Mouse (Mus musculus): ENCODE results near the gene Commd1. TPM values are rescaled to one million over a fixed set of nuclear protein-coding genes. Genes with fewer than 3 reads are reported as not detected.

Gene Commd1
- total RNA-seq (2023), result 34.9 to 46.7 TPM (median 41.6 TPM) in 4 replicates

GRCm38 (mm10) chr11:22981984-22982757 lies at the start of gene Commd1, which contains the start of gene Gm28048:
Gene Commd1 (minus strand): TSS chr11:22982382.
Gene Gm28048 (minus strand): TSS chr11:22982090.

GRCm38 (mm10) chr11:23007481-23008180 lies 25.4 kb upstream of the Commd1 start, which contains the start of gene Fam161a:
Gene Fam161a (plus strand): TSS chr11:23007531.

GRCm38 (mm10) chr11:22990393-22991126 lies 8.4 kb upstream of the Commd1 start, which contains the start of gene Cct4:
Gene Cct4 (plus strand): TSS chr11:22990519.

GRCm38 (mm10) chr11:22971835-22972709 lies 10.1 kb downstream of the Commd1 start, which contains the start of gene Zrsr1:
Gene Zrsr1 (plus strand): TSS chr11:22972005.

GRCm38 (mm10) chr11:22860335-22861227 lies 121.6 kb downstream of the Commd1 start, which contains the start of gene B3gnt2:
Gene B3gnt2 (minus strand): TSS chr11:22860961.

Other genes with a start within 250 kb of the Commd1 start
- 52.9 to 74.1 TPM (median 64.5 TPM) in 4 replicates for gene B3gnt2, start 121.4 kb downstream of the Commd1 start, total RNA-seq (2023)
- gene Zrsr1, start 10.4 kb downstream of the Commd1 start, total RNA-seq (2023), result 37.3 to 48.5 TPM (median 42.0 TPM) in 4 replicates
- 43.6 to 48.4 TPM (median 44.3 TPM) in 4 replicates for gene Gm28048, start 292 bp downstream of the Commd1 start, total RNA-seq (2023)
- gene Cct4, start 8.1 kb upstream of the Commd1 start, total RNA-seq (2023), result 214 to 234 TPM (median 220 TPM) in 4 replicates
- gene Fam161a, start 25.1 kb upstream of the Commd1 start, total RNA-seq (2023), result 3.4 to 6.0 TPM (median 4.6 TPM) in 4 replicates